ENCODE assay signal across 23 mouse cellular contexts in genomic region chr12:36210096-36210495, GRCm38 (mm10). TPM values are rescaled to one million over a fixed set of nuclear protein-coding genes. Genes with fewer than 3 reads are reported as not detected.
DNase-seq lines count a peak whose midpoint lies in the region; TF ChIP-seq lines count a peak whose summit lies in the region.
"Had no signal": no experiment of that assay in that cellular context is flagged by ENCODE, and none has a peak within 500 bp of the region (broad histone marks: within the 10 kb centered on the region; RNA-seq: fewer than 3 reads in every experiment).

No protein-coding gene starts in this region.

- no peak for TF ChIP-seq POLR2A in cerebellum, adult 2 months (IDR thresholded peaks at IDR 0.05; ENCODE audit: borderline replicate concordance, insufficient read depth, low read length)

- H3K4me3 ChIP-seq in cerebellum, adult 2 months (replicated peaks; ENCODE audit: insufficient read depth, low read depth, low read length): no peak overlapping the region
- H3K4me3 ChIP-seq: embryonic facial prominence, embryonic 15.5 days; erythroblast, embryonic 14.5 days; forebrain, embryonic 10.5 days; heart, embryonic 13.5 days; hindbrain, embryonic 15.5 days had no signal

- H3K27me3 ChIP-seq in cerebellum, adult 2 months (ENCODE audit: control insufficient read depth, insufficient read depth, low read length): no peaks in the 10 kb centered on the region
- H3K27me3 ChIP-seq: embryonic facial prominence, embryonic 15.5 days; heart, embryonic 13.5 days; hindbrain, embryonic 15.5 days had no signal

- WGBS in cerebellum, adult 2 months: 13% methylated on average over 4 of the region's 4 CpGs

- H3K4me1 ChIP-seq in cerebellum, adult 2 months (ENCODE audit: control insufficient read depth, insufficient read depth, low read length): no peaks in the 10 kb centered on the region
- H3K4me1 ChIP-seq: embryonic facial prominence, embryonic 15.5 days had no signal

- DNase-seq in cerebellum, postnatal 10 days: peak; percentile 40 to 60
- no peak for DNase-seq in cerebellum, adult 2 months
- DNase-seq in gastrocnemius, adult 18-20 months (ENCODE audit: low spot score): peak; percentile 49
- no peak for DNase-seq in gastrocnemius, postnatal 4 days (ENCODE audit: low spot score in 2 of 2)
- peak; percentile 26 for DNase-seq in gastrocnemius, postnatal 10 days
- DNase-seq in skeletal muscle tissue, adult 2 months (ENCODE audit: low read depth, low spot score): peak; percentile 25
- DNase-seq in kidney, adult 18-20 months: no peak
- DNase-seq: adrenal gland, postnatal 10 days; cerebellum, adult 18-20 months; heart, adult 11 months; heart, postnatal 36 days had no signal

- TF ChIP-seq CTCF in cerebellum, adult 2 months (IDR thresholded peaks at IDR 0.05; ENCODE audit: borderline replicate concordance, insufficient read depth, low read depth, low read length): no peak

- no peak overlapping the region for H3K27ac ChIP-seq in cerebellum, adult 2 months (ENCODE audit: insufficient read depth, low read length)
- H3K27ac ChIP-seq: embryonic facial prominence, embryonic 15.5 days; forebrain, embryonic 10.5 days; heart, embryonic 13.5 days; hindbrain, embryonic 15.5 days had no signal

RNA-seq across cellular contexts. Expression of gene Lrrc72, which starts 43.1 kb away (rescaled TPM):
- not detected in 2 replicates for polyA plus RNA-seq in cerebellum, adult 2 months (2012; rRNA removed)
- total RNA-seq in gastrocnemius, adult 18-20 months (2021): not detected
- not detected for total RNA-seq in gastrocnemius, postnatal 4 days (2021)
- not detected for total RNA-seq in gastrocnemius, postnatal 10 days (2021)
- total RNA-seq: adrenal gland, postnatal 10 days; heart, postnatal 36 days; MEL had no signal
- polyA plus RNA-seq: C2C12; embryonic facial prominence, embryonic 15.5 days; erythroblast, embryonic 14.5 days; forebrain, embryonic 10.5 days; forebrain, embryonic 16.5 days; frontal cortex, adult 2 months; heart, embryonic 13.5 days; heart, postnatal 0 days; hindbrain, embryonic 11.5 days; hindbrain, embryonic 15.5 days; intestine, embryonic 16.5 days had no signal

RNA-seq across cellular contexts. Expression of gene Bzw2, which starts 52.2 kb away (rescaled TPM):
- 35.3 and 36.9 TPM in 2 replicates for polyA plus RNA-seq in cerebellum, adult 2 months (2012; rRNA removed)
- 100 to 1,000 TPM; 105 to 125 TPM for total RNA-seq in gastrocnemius, adult 18-20 months (2021)
- total RNA-seq in gastrocnemius, postnatal 4 days (2021): 100 to 1,000 TPM; 132 to 160 TPM
- total RNA-seq in gastrocnemius, postnatal 10 days (2021): 100 to 1,000 TPM; 149 to 155 TPM

RNA-seq across cellular contexts. Expression of gene Ankmy2, which starts 53.2 kb away (rescaled TPM):
- 39.4 and 41.2 TPM in 2 replicates for polyA plus RNA-seq in cerebellum, adult 2 months (2012; rRNA removed)
- total RNA-seq in gastrocnemius, adult 18-20 months (2021): 1 to 10 TPM; 5.3 to 5.4 TPM
- 10 to 100 TPM; 20.5 to 21.7 TPM for total RNA-seq in gastrocnemius, postnatal 4 days (2021)
- total RNA-seq in gastrocnemius, postnatal 10 days (2021): 10 to 100 TPM; 13.0 to 16.5 TPM

Comparison
In these comparisons a context has a peak if more than half of its experiments do, and no peak if none do; other contexts are left out.
1. DNase-seq: peak in cerebellum, postnatal 10 days (2 of 2), gastrocnemius, adult 18-20 months (single experiment), gastrocnemius, postnatal 10 days (single experiment) and skeletal muscle tissue, adult 2 months (single experiment); none in cerebellum, adult 2 months (0 of 2), gastrocnemius, postnatal 4 days (0 of 2) and kidney, adult 18-20 months (single experiment).